Mouse (Mus musculus) C2C12 (cell line): ENCODE data around the gene Hist1h1d. TPM values are rescaled to one million over a fixed set of nuclear protein-coding genes. Genes with fewer than 3 reads are reported as not detected.

Experiments
- H3K27me3 ChIP-seq: one replicate; pipeline ENCODE4 v1.6.1; 2011; ENCODE audit not compliant: control insufficient read depth, insufficient read depth, insufficient read length
- H3K36me3 ChIP-seq: one replicate; pipeline ENCODE4 v1.6.1; 2011; ENCODE audit not compliant: control insufficient read depth, insufficient read depth
- H3K4me3 ChIP-seq: one replicate; pipeline ENCODE4 v1.5.1; 2011; ENCODE audit warnings: mild to moderate bottlenecking, control low read depth; ENCODE audit not compliant: poor library complexity, insufficient read depth, severe bottlenecking
- H3K79me2 ChIP-seq: one replicate; pipeline ENCODE4 v1.6.1; 2011; ENCODE audit not compliant: control insufficient read depth, insufficient read depth
- H3K79me3 ChIP-seq: one replicate; pipeline ENCODE4 v1.6.1; 2011; ENCODE audit warnings: low read depth, control low read depth
- H3ac ChIP-seq: one replicate; pipeline ENCODE3; 2011; ENCODE audit warnings: low read depth; ENCODE audit not compliant: control insufficient read depth, insufficient read length
- CEBPB ChIP-seq: IDR thresholded peaks from one replicate; pipeline ENCODE4 v1.6.1; 2011; ENCODE audit warnings: low read depth, mild to moderate bottlenecking, control low read depth, moderate library complexity
- CTCF ChIP-seq: IDR thresholded peaks from one replicate; pipeline ENCODE4 v1.5.1; 2011; ENCODE audit not compliant: control insufficient read depth, insufficient read depth, insufficient read length
- FOSL1 ChIP-seq: IDR thresholded peaks from one replicate; pipeline ENCODE4 v1.8.0; 2011; ENCODE audit warnings: mild to moderate bottlenecking, low read length; ENCODE audit not compliant: poor library complexity, insufficient read depth, severe bottlenecking
- MAX ChIP-seq: IDR thresholded peaks from one replicate; pipeline ENCODE4 v1.6.1; 2011; ENCODE audit warnings: mild to moderate bottlenecking, control low read depth
- MYOD1 ChIP-seq: IDR thresholded peaks from one replicate; pipeline ENCODE4 v1.6.1; 2011; ENCODE audit warnings: low read depth; ENCODE audit not compliant: control insufficient read depth, insufficient read length
- MYOG ChIP-seq: IDR thresholded peaks from one replicate; pipeline ENCODE4 v1.6.1; 2011; ENCODE audit not compliant: control insufficient read depth, insufficient read length; ENCODE audit errors: extremely low read depth
- USF1 ChIP-seq: IDR thresholded peaks from one replicate; pipeline ENCODE4 v1.6.1; 2011; ENCODE audit warnings: low read depth, mild to moderate bottlenecking, control low read depth, moderate library complexity
- polyA plus RNA-seq: library from polyadenylated mRNA; unstranded; fragments of >200 nt; fragmentation: generic; extraction: Trizol; gene quantifications from one replicate; pipeline ENCODE4 v1.2.1, GENCODE M21; 2012; ENCODE audit warnings: missing spikeins

Hist1h1d gene
- polyA plus RNA-seq, 1 experiment, result 0.25 TPM

GRCm38 (mm10) chr13:23518295-23518603 lies 34.8 kb upstream of the Hist1h1d start:
- Histone ChIP-seq H3ac (no peak overlapping the region), H3K27me3 (no peaks in the 10 kb centered on the region), H3K79me3 (no peaks in the 10 kb centered on the region), H3K36me3 (no peaks in the 10 kb centered on the region), H3K4me3 (peak overlapping the region; percentile 33), H3K79me2 (no peaks in the 10 kb centered on the region)
- no peak for TF ChIP-seq USF1
- no peak for TF ChIP-seq FOSL1
- TF ChIP-seq CEBPB, result no peak
- no peak for TF ChIP-seq MAX
- no peak for TF ChIP-seq CTCF
- no peak for TF ChIP-seq MYOG
- TF ChIP-seq MYOD1, result no peak

GRCm38 (mm10) chr13:23518885-23519284 lies 34.2 kb upstream of the Hist1h1d start:
- Histone ChIP-seq H3ac (peak overlapping the region; percentile 24), H3K27me3 (no peaks in the 10 kb centered on the region), H3K79me2 (no peaks in the 10 kb centered on the region), H3K79me3 (no peaks in the 10 kb centered on the region), H3K36me3 (no peaks in the 10 kb centered on the region), H3K4me3 (peak overlapping the region; percentile 33)
- TF ChIP-seq CTCF, result no peak
- no peak for TF ChIP-seq USF1
- TF ChIP-seq FOSL1, result no peak
- TF ChIP-seq CEBPB, result no peak
- no peak for TF ChIP-seq MYOG
- no peak for TF ChIP-seq MYOD1
- TF ChIP-seq MAX, result no peak

DNA sequence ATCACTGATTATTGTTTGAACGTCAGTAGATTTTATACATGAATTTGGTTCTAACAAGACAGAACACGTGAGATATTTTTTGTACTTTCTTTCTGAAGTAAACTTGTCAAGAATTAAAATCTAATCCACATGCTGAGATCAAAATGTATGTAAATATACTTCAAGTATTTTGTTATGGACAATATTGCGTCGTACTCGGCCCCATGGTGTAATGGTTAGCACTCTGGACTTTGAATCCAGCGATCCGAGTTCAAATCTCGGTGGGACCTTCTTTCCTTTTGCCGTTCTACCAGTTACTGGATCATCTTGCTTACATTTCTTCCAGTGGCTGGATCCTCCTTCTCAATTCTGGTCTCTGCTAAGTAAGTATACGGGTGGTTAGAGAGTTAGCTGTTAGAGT lies 33.6 kb upstream of the Hist1h1d start:
- H3ac ChIP-seq, result no peak overlapping the region
- no peaks in the 10 kb centered on the region for H3K36me3 ChIP-seq
- H3K79me2 ChIP-seq, result no peaks in the 10 kb centered on the region
- TF ChIP-seq CTCF, result no peak
- TF ChIP-seq CEBPB, result peak; percentile 26
- no peak for TF ChIP-seq MYOD1
- no peaks in the 10 kb centered on the region for H3K79me3 ChIP-seq
- H3K4me3 ChIP-seq, result peak overlapping the region; percentile 33
- no peaks in the 10 kb centered on the region for H3K27me3 ChIP-seq

GRCm38 (mm10) chr13:23521703-23522102 lies 31.4 kb upstream of the Hist1h1d start:
- no peaks in the 10 kb centered on the region for H3K27me3 ChIP-seq
- TF ChIP-seq FOSL1 (no peak), MYOG (no peak), MYOD1 (no peak), USF1 (no peak), CTCF (no peak), CEBPB (no peak), MAX (no peak)
- no peaks in the 10 kb centered on the region for H3K79me2 ChIP-seq
- H3K4me3 ChIP-seq, result no peak overlapping the region
- H3K36me3 ChIP-seq, result no peaks in the 10 kb centered on the region
- no peaks in the 10 kb centered on the region for H3K79me3 ChIP-seq
- no peak overlapping the region for H3ac ChIP-seq

- H3K79me3 ChIP-seq, result no peaks in the 10 kb centered on the region
- TF ChIP-seq CTCF (no peak), MYOG (no peak), MYOD1 (no peak), MAX (no peak), USF1 (no peak), CEBPB (no peak), FOSL1 (no peak)
- no peaks in the 10 kb centered on the region for H3K27me3 ChIP-seq
- H3K4me3 ChIP-seq, result no peak overlapping the region
- no peaks in the 10 kb centered on the region for H3K36me3 ChIP-seq
- H3K79me2 ChIP-seq, result no peaks in the 10 kb centered on the region
- H3ac ChIP-seq, result peak overlapping the region; percentile 25
Measured at GRCm38 (mm10) chr13:23523976-23524375, 29.1 kb upstream of the Hist1h1d start.

DNA sequence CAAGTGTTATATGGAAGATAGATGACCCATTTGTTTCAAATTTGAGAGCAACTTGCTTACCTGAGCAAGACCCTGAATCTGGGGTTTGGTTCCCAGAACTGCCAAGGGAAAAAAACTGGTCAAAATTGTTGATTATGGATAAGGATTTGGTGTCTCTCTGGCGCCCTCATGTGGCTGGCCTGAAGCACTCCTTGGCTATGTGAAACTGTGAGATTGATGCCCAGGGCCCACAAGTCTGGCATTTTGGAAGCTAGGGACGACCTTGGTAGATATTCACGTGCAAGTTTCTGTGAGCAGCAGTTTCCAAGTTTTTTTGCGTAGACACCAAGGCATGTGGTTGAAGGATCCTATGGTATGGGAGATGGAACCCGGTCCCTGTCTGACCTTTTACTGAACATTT lies 28.4 kb upstream of the Hist1h1d start:
- Histone ChIP-seq H3K36me3 (no peaks in the 10 kb centered on the region), H3K4me3 (no peak overlapping the region), H3ac (no peak overlapping the region), H3K27me3 (no peaks in the 10 kb centered on the region), H3K79me3 (no peaks in the 10 kb centered on the region), H3K79me2 (no peaks in the 10 kb centered on the region)
- TF ChIP-seq CEBPB (no peak), MAX (no peak), FOSL1 (no peak), USF1 (no peak), MYOG (no peak), CTCF (peak; percentile 53)
